Mouse (Mus musculus): Measurements from ENCODE around the gene Gm49776. TPM values are rescaled to one million over a fixed set of nuclear protein-coding genes. Genes with fewer than 3 reads are reported as not detected.
A peak's percentile ranks its signal among the peaks of the same experiment; 100 is the strongest.

Gene Gm49776
- polyA plus RNA-seq, 1 experiment, result 0.46 TPM

GRCm38 (mm10) chr16:18210701-18211416 lies 47.3 kb downstream of the Gm49776 start:
- H3K4me3 ChIP-seq (ENCODE audit: insufficient read depth, poor library complexity, severe bottlenecking), result no peak overlapping the region
- H3K27me3 ChIP-seq (ENCODE audit: control insufficient read depth, insufficient read depth, insufficient read length), result peaks cover 31% of the 10 kb centered on the region
- no peak overlapping the region for H3ac ChIP-seq (ENCODE audit: control insufficient read depth, insufficient read length, low read depth)
- TF ChIP-seq MYOG (IDR thresholded peaks at IDR 0.05; ENCODE audit: control insufficient read depth, extremely low read depth, insufficient read length) (no peak), MYOD1 (IDR thresholded peaks at IDR 0.05; ENCODE audit: control insufficient read depth, insufficient read length, low read depth) (no peak), CEBPB (IDR thresholded peaks at IDR 0.05; ENCODE audit: low read depth) (no peak), USF1 (IDR thresholded peaks at IDR 0.05; ENCODE audit: low read depth) (no peak), CTCF (IDR thresholded peaks at IDR 0.05; ENCODE audit: control insufficient read depth, insufficient read depth, insufficient read length) (peak; percentile 75)
- H3K79me3 ChIP-seq (ENCODE audit: low read depth), result no peaks in the 10 kb centered on the region
- no peaks in the 10 kb centered on the region for H3K79me2 ChIP-seq (ENCODE audit: control insufficient read depth, insufficient read depth)
- H3K36me3 ChIP-seq (ENCODE audit: control insufficient read depth, insufficient read depth), result no peaks in the 10 kb centered on the region

GRCm38 (mm10) chr16:18203430-18204091 lies 54.6 kb downstream of the Gm49776 start:
- H3K4me3 ChIP-seq (ENCODE audit: insufficient read depth, poor library complexity, severe bottlenecking), result no peak overlapping the region
- H3K79me3 ChIP-seq (ENCODE audit: low read depth), result no peaks in the 10 kb centered on the region
- no peaks in the 10 kb centered on the region for H3K36me3 ChIP-seq (ENCODE audit: control insufficient read depth, insufficient read depth)
- no peak for TF ChIP-seq MYOG (IDR thresholded peaks at IDR 0.05; ENCODE audit: control insufficient read depth, extremely low read depth, insufficient read length)
- TF ChIP-seq CEBPB (IDR thresholded peaks at IDR 0.05; ENCODE audit: low read depth), result no peak
- no peak for TF ChIP-seq USF1 (IDR thresholded peaks at IDR 0.05; ENCODE audit: low read depth)
- no peak for TF ChIP-seq MYOD1 (IDR thresholded peaks at IDR 0.05; ENCODE audit: control insufficient read depth, insufficient read length, low read depth)
- TF ChIP-seq MAX (IDR thresholded peaks at IDR 0.05), result no peak
- no peak overlapping the region for H3ac ChIP-seq (ENCODE audit: control insufficient read depth, insufficient read length, low read depth)
- peaks cover 18% of the 10 kb centered on the region for H3K27me3 ChIP-seq (ENCODE audit: control insufficient read depth, insufficient read depth, insufficient read length)
- no peaks in the 10 kb centered on the region for H3K79me2 ChIP-seq (ENCODE audit: control insufficient read depth, insufficient read depth)

- Histone ChIP-seq H3K27me3 (ENCODE audit: control insufficient read depth, insufficient read depth, insufficient read length) (peaks cover 10% of the 10 kb centered on the region), H3K79me3 (ENCODE audit: low read depth) (no peaks in the 10 kb centered on the region), H3ac (ENCODE audit: control insufficient read depth, insufficient read length, low read depth) (no peak overlapping the region), H3K79me2 (ENCODE audit: control insufficient read depth, insufficient read depth) (no peaks in the 10 kb centered on the region), H3K4me3 (ENCODE audit: insufficient read depth, poor library complexity, severe bottlenecking) (no peak overlapping the region), H3K36me3 (ENCODE audit: control insufficient read depth, insufficient read depth) (no peaks in the 10 kb centered on the region)
- TF ChIP-seq MAX (IDR thresholded peaks at IDR 0.05), result no peak
- no peak for TF ChIP-seq USF1 (IDR thresholded peaks at IDR 0.05; ENCODE audit: low read depth)
- TF ChIP-seq CEBPB (IDR thresholded peaks at IDR 0.05; ENCODE audit: low read depth), result no peak
- TF ChIP-seq MYOG (IDR thresholded peaks at IDR 0.05; ENCODE audit: control insufficient read depth, extremely low read depth, insufficient read length), result no peak
- no peak for TF ChIP-seq CTCF (IDR thresholded peaks at IDR 0.05; ENCODE audit: control insufficient read depth, insufficient read depth, insufficient read length)
- TF ChIP-seq FOSL1 (IDR thresholded peaks at IDR 0.05; ENCODE audit: insufficient read depth, low read length, poor library complexity, severe bottlenecking), result no peak
- no peak for TF ChIP-seq MYOD1 (IDR thresholded peaks at IDR 0.05; ENCODE audit: control insufficient read depth, insufficient read length, low read depth)
These were observed 56.1 kb downstream of the Gm49776 start for GRCm38 (mm10) chr16:18202061-18202460.

- Histone ChIP-seq H3K79me2 (ENCODE audit: control insufficient read depth, insufficient read depth) (no peaks in the 10 kb centered on the region), H3K27me3 (ENCODE audit: control insufficient read depth, insufficient read depth, insufficient read length) (peaks cover 6% of the 10 kb centered on the region), H3ac (ENCODE audit: control insufficient read depth, insufficient read length, low read depth) (no peak overlapping the region), H3K36me3 (ENCODE audit: control insufficient read depth, insufficient read depth) (no peaks in the 10 kb centered on the region), H3K79me3 (ENCODE audit: low read depth) (no peaks in the 10 kb centered on the region), H3K4me3 (ENCODE audit: insufficient read depth, poor library complexity, severe bottlenecking) (no peak overlapping the region)
- TF ChIP-seq MYOD1 (IDR thresholded peaks at IDR 0.05; ENCODE audit: control insufficient read depth, insufficient read length, low read depth), result no peak
These were observed 56.5 kb downstream of the Gm49776 start for GRCm38 (mm10) chr16:18201620-18202019.

- Histone ChIP-seq H3ac (ENCODE audit: control insufficient read depth, insufficient read length, low read depth) (no peak overlapping the region), H3K79me2 (ENCODE audit: control insufficient read depth, insufficient read depth) (no peaks in the 10 kb centered on the region), H3K4me3 (ENCODE audit: insufficient read depth, poor library complexity, severe bottlenecking) (no peak overlapping the region), H3K36me3 (ENCODE audit: control insufficient read depth, insufficient read depth) (no peaks in the 10 kb centered on the region), H3K27me3 (ENCODE audit: control insufficient read depth, insufficient read depth, insufficient read length) (peaks cover 3% of the 10 kb centered on the region), H3K79me3 (ENCODE audit: low read depth) (no peaks in the 10 kb centered on the region)
- no peak for TF ChIP-seq MYOG (IDR thresholded peaks at IDR 0.05; ENCODE audit: control insufficient read depth, extremely low read depth, insufficient read length)
- no peak for TF ChIP-seq MYOD1 (IDR thresholded peaks at IDR 0.05; ENCODE audit: control insufficient read depth, insufficient read length, low read depth)
- TF ChIP-seq CEBPB (IDR thresholded peaks at IDR 0.05; ENCODE audit: low read depth), result no peak
- no peak for TF ChIP-seq MAX (IDR thresholded peaks at IDR 0.05)
These were observed 58.1 kb downstream of the Gm49776 start for GRCm38 (mm10) chr16:18200062-18200461.

- no peaks in the 10 kb centered on the region for H3K79me3 ChIP-seq (ENCODE audit: low read depth)
- no peaks in the 10 kb centered on the region for H3K36me3 ChIP-seq (ENCODE audit: control insufficient read depth, insufficient read depth)
- peaks cover 2% of the 10 kb centered on the region for H3K27me3 ChIP-seq (ENCODE audit: control insufficient read depth, insufficient read depth, insufficient read length)
- H3K4me3 ChIP-seq (ENCODE audit: insufficient read depth, poor library complexity, severe bottlenecking), result no peak overlapping the region
- no peak overlapping the region for H3ac ChIP-seq (ENCODE audit: control insufficient read depth, insufficient read length, low read depth)
- TF ChIP-seq USF1 (IDR thresholded peaks at IDR 0.05; ENCODE audit: low read depth), result no peak
- no peak for TF ChIP-seq MAX (IDR thresholded peaks at IDR 0.05)
- TF ChIP-seq MYOD1 (IDR thresholded peaks at IDR 0.05; ENCODE audit: control insufficient read depth, insufficient read length, low read depth), result no peak
- TF ChIP-seq FOSL1 (IDR thresholded peaks at IDR 0.05; ENCODE audit: insufficient read depth, low read length, poor library complexity, severe bottlenecking), result no peak
- no peak for TF ChIP-seq CEBPB (IDR thresholded peaks at IDR 0.05; ENCODE audit: low read depth)
- no peak for TF ChIP-seq MYOG (IDR thresholded peaks at IDR 0.05; ENCODE audit: control insufficient read depth, extremely low read depth, insufficient read length)
- no peak for TF ChIP-seq CTCF (IDR thresholded peaks at IDR 0.05; ENCODE audit: control insufficient read depth, insufficient read depth, insufficient read length)
- H3K79me2 ChIP-seq (ENCODE audit: control insufficient read depth, insufficient read depth), result no peaks in the 10 kb centered on the region
These were observed 59.6 kb downstream of the Gm49776 start for GRCm38 (mm10) chr16:18198365-18199098.

Data from C2C12 (cell line).